Mouse (Mus musculus) T-helper 1 cell (primary cell): Measurements from ENCODE around the gene Ppp1r9a.

Experiments used
- in situ Hi-C: fragments of 300-600 bp; cut with MboI, MseI; formaldehyde crosslinking; loops from one replicate; pipeline ENCODE4 v1.15.1; 2025; ENCODE audit warnings: high pct_unique_total_duplicates

Ppp1r9a gene

DNA sequence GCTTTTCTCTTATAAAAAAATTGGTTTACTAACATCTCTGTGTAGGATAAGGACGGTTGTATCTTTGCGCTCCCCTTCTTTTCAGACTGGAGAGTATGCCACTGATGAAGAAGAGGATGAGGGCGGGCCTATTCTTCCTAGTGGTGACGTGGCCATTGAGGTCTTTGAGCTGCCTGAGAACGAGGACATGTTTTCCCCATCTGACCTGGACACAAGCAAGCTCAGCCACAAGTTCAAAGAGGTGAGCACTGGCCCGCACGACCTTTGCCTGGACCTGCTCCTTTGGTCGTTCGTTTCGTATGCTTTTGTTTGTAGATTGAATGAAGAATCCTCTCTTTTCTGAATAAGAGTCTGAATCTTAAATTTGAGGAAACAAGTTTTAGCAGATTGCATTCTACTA lies 197.6 kb downstream of the Ppp1r9a start:
- in situ Hi-C loops, result loop anchor here (10.0 kb wide), 1 partner anchor 686 kb away; no protein-coding TSS in a partner anchor

DNA sequence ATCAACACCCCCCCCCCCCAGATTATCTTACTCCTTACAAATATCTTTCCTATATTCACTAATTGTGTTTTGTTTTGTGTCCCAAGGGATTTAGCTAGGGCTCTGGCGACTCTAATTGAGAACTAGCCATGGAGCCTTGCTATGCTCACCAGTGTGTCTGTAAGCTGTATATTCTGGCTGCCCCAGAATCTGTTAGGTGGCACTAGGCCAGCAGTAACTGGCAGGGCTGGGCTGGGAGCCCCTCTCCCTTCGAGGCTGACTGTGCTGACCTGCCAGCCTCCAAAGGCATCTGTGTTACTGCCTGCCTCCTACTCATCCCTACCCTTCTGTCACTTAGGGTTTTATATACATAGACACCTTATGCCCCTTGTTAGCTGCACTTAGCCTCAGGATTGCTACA lies 200.0 kb downstream of the Ppp1r9a start:
- in situ Hi-C loops, result loop anchor here (10.0 kb wide), 1 partner anchor 688 kb away; no protein-coding TSS in a partner anchor

- in situ Hi-C loops, result loop anchor here (10.0 kb wide), 1 partner anchor 689 kb away; no protein-coding TSS in a partner anchor
Observed at GRCm38 (mm10) chr6:5103769-5104168, 201.1 kb downstream of the Ppp1r9a start.

DNA sequence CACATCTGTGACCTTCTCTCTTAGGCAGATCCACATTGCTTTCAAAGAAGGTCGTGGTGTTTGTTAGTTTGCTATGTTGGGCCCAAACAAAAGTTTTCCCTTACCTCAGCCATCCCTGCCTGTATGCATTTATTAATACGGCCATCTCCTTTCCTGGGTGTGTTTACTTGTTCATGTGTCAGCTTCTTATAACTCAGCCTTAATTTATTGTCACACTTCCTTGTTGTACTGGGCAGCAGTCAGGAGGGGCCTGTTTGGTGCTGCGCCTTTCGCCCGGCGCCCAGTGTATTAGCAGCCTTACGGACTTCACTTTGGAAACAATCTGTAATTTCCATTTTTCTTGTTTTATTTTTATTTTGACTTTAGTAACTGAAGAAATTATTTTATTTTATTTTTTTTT lies 201.5 kb downstream of the Ppp1r9a start:
- in situ Hi-C loops, result loop anchor here (10.0 kb wide), 1 partner anchor 689 kb away; no protein-coding TSS in a partner anchor

- in situ Hi-C loops, result loop anchor here (10.0 kb wide), 1 partner anchor 694 kb away; no protein-coding TSS in a partner anchor
Observed at GRCm38 (mm10) chr6:5108494-5108893, 205.8 kb downstream of the Ppp1r9a start.

- in situ Hi-C loops, result loop anchor here (10.0 kb wide), 1 partner anchor 695 kb away; no protein-coding TSS in a partner anchor
Observed at GRCm38 (mm10) chr6:5109925-5110714, 207.4 kb downstream of the Ppp1r9a start.

- in situ Hi-C loops, result no loop called here
Observed at GRCm38 (mm10) chr6:5110715-5111048, 208.0 kb downstream of the Ppp1r9a start.

DNA sequence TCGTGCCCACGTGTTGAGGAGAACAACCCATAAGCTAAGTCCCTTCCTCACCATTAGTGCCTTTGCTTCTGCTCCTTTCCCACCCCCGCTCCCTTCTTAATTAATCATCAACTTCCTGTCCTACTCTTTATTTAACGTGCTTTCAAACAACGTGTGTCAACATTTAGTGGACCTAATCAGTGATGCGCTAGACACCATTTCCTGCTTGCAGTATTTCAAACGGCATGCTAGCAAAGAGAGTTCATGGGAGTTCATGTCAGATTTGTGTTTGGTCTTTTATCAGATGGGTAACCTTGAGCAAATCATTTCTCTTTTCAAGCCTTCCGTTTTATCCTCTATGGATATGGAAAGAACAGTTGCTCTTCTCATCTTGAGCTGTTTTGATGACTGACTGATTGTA lies 210.4 kb downstream of the Ppp1r9a start:
- in situ Hi-C loops, result no loop called here

DNA sequence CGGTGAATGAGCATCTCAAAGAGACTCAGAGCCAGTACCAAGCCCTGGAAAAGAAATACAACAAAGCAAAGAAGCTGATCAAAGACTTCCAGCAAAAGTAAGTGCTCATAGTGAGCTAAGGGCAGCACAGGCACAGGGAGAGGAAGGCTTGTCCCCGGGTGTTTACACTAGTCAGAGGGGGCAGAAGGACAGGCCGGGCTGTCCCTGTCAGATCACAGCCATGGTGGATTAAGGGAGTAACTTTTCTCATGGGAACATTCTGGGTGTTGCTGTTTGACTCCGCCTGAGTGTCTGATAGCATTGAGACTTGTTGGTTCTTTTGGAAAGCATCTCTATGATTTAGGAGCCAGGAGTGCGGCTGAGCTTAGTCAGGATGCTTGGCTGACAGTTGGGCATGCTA lies 211.0 kb downstream of the Ppp1r9a start:
- in situ Hi-C loops, result no loop called here

DNA sequence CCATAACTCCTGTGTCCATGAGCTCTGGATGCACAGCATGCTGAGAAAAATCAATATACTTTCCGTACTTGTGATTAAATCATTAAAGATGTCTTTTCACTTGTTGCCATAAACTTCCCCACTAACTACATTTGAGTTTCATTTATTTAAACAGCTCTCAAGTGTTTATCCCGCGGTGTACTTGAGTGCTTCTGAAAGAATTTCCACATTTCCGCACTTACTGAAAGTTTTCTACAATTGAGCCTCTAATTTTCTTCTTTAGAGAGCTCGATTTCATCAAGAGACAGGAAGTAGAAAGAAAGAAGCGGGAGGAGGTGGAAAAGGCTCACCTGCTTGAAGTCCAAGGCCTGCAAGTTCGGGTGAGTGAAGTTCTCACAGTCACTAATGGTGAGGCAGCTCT lies 212.1 kb downstream of the Ppp1r9a start:
- in situ Hi-C loops, result no loop called here

- in situ Hi-C loops, result no loop called here
Observed at GRCm38 (mm10) chr6:5119181-5119910, 216.6 kb downstream of the Ppp1r9a start.

DNA sequence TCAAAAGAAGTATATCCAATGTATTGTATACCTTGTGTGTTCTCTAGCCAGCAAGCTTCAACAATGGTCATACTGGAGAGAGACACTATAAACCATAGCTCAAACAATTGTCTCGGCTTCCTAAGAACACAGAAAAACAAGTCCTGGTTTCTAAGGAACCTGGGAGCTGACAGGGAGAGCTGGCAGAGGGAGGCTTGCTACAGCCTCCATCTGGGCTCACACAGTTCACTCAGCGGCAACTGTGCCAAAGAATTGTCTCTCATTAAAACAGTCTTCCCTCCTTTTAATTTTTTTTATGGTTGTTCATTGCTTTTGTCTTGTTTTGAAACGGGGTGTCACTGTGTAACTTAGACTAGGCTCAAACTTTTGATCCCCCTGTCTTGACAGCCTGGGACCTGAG lies 217.5 kb downstream of the Ppp1r9a start:
- in situ Hi-C loops, result no loop called here

- in situ Hi-C loops, result no loop called here
Observed at GRCm38 (mm10) chr6:5129364-5130093, 226.8 kb downstream of the Ppp1r9a start.

DNA sequence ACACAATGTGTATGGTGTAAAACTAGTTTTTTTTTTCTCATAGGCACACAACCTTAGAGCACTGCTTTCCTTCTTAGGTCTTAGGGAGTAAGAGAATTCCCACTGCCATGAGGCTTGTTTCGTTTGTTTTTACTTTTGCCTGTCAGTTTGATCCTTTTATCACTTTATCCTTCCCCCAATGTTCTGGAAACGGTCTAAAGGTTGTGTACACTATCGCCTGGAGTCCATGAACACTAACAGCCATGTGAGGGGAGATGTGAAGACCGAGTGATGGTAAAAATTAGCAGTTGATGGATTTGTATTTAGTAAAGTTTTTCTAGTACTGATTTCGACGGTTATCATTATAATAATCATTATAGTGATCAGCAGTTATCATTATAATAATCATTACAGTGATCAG lies 232.3 kb downstream of the Ppp1r9a start:
- in situ Hi-C loops, result no loop called here

DNA sequence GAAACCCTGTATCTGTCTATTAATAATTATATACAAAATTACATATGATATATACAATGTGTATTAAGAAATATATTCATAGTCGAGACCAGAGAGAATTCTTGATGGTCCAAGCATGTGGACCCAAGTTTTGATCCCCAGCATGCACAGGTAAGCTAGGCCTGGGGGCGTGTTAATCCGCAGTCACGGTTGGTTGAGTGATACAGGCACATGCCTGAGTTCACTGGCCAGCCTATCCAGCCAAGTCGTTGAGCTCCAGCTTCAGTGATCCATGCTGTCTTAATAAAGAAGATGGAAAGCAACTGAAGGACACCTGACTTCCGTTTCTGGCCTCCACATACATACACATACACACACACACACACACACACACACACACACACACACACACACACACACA lies 233.3 kb downstream of the Ppp1r9a start:
- in situ Hi-C loops, result no loop called here

DNA sequence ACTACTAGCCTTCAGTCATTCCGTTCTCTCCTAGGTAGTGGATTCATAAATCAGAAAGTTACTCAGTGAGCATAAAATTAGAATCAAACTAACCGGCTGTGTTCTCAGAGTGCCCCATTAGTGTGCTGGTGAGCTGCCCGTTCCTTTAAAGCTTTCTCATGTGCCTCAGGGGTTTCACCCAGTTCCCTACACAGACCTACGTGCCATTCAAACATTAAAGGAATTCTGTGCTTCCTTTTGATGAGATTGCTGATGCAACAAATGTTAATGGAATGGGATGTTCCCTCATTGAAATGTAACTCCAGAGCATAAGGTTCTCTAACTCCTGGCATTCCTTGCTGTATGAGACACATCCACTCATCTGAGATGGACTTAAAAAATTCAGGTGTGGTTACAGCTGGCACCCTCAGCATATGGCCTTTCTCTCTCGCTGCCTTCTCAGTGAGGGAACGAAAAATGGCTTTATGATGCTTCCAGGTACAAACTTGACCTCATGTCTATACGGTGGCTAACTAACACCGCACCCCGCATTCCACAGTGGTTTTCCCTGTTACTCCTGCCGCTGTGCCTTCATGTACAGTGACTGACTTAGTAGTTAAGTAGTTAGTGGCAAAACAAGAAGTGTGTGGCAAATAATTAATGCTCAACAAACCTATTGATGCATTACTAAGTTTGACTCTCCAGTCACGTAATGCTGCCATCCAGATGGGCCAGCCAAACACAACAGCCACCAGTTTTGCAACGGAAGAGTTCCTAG lies 236.3 kb downstream of the Ppp1r9a start:
- in situ Hi-C loops, result no loop called here

DNA sequence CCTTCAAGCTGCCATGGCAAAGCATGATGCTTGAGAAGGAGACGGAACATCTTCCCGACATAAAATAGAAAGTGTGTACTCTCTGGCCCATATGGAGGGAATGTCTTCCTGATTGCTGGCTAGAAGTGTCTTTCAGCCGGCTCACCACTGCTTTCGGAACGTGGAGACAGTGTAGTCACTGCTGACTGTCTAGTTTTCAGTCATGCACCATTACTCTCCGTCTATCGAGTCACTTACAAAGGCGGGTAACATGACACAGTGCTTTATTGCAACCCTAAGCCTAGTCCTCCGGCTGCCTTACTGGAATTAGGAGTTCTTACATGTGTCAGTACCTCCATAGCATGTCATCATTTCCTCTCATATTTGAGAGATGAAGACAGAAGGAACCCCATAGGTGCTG lies 236.9 kb downstream of the Ppp1r9a start:
- in situ Hi-C loops, result no loop called here

DNA sequence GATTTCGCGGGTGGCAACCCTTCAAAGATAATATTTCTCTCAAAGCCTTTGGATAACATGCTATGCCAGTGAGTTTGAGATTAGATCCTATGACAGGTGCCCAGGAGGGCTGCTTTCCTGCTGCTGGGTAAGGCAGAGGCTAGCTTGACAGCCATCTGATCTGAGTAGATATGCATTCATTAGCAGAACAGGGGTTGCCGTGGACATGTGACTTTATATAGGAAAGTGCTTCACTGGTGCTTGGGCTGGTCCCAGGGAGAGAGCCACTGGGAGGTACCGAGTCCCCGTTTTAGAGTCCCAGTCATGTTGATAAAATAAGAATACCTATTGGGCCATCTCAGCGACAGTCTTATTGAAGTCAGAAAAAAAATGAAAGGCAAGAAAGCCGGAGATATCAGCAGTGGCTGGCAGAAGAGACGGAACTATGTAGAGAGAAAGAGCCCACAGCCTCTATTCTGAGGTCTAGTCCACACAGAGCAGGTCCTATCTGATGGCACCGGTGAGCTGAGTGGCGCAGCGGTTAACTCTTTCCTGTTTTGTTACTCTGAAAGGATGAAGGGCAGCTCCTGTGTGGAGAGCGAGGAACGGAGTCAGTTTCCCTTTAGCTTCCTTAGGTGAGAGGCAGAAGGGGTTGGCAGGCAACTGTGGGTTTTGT lies 244.9 kb downstream of the Ppp1r9a start:
- in situ Hi-C loops, result no loop called here

GRCm38 (mm10) chr6:5149941-5150340 lies 247.2 kb downstream of the Ppp1r9a start:
- in situ Hi-C loops, result no loop called here

GRCm38 (mm10) chr6:5151171-5151570 lies 248.5 kb downstream of the Ppp1r9a start:
- in situ Hi-C loops, result no loop called here

- in situ Hi-C loops, result no loop called here
Observed at GRCm38 (mm10) chr6:5152185-5152584, 249.5 kb downstream of the Ppp1r9a start.
